Mouse (Mus musculus) G1E (cell line): Measurements from ENCODE around the gene Tbx10. TPM values are rescaled to one million over a fixed set of nuclear protein-coding genes. Genes with fewer than 3 reads are reported as not detected.

Experiments
- ATAC-seq: 2 replicates; pipeline ENCODE4 v1.8.0; 2016; ENCODE audit warnings: mild to moderate bottlenecking; ENCODE audit not compliant: insufficient number of reproducible peaks, poor library complexity, low FRiP score, severe bottlenecking; ENCODE audit errors: extremely low read depth
- DNase-seq: peaks from one replicate; pipeline ENCODE4 v3.0.0; 2012; ENCODE audit warnings: low spot score
- H3K27me3 ChIP-seq: 2 replicates; pipeline ENCODE4 v1.6.1; 2012; ENCODE audit warnings: mild to moderate bottlenecking, low read length, inconsistent platforms; ENCODE audit not compliant: insufficient read depth
- H3K36me3 ChIP-seq: replicated peaks from 2 replicates; pipeline ENCODE3; 2012; ENCODE audit warnings: mild to moderate bottlenecking, inconsistent platforms
- H3K4me1 ChIP-seq: 2 replicates; pipeline ENCODE4 v1.6.1; 2012; ENCODE audit warnings: low read depth, low read length, inconsistent platforms, mixed read lengths; ENCODE audit not compliant: insufficient read depth
- H3K4me3 ChIP-seq: 2 replicates; pipeline ENCODE4 v1.5.1; 2012; ENCODE audit warnings: low read depth, mild to moderate bottlenecking, inconsistent platforms, low read length, moderate library complexity, mixed read lengths
- H3K9me3 ChIP-seq: replicated peaks from 2 replicates; pipeline ENCODE4 v1.6.1; 2012; ENCODE audit warnings: inconsistent platforms
- CTCF ChIP-seq: IDR thresholded peaks from 2 replicates; pipeline ENCODE4 v1.5.1; 2012; ENCODE audit warnings: low read depth, low read length, inconsistent platforms, mixed read lengths
- GATA1 ChIP-seq: IDR thresholded peaks from 2 replicates; pipeline ENCODE4 v1.6.1; 2012; ENCODE audit warnings: borderline replicate concordance, low read length, inconsistent platforms, mixed read lengths
- GATA2 ChIP-seq: IDR thresholded peaks from 2 replicates; pipeline ENCODE4 v1.6.1; 2012; ENCODE audit warnings: low read depth, low read length, inconsistent platforms, borderline replicate concordance
- POLR2AphosphoS5 ChIP-seq: IDR thresholded peaks from 2 replicates; pipeline ENCODE4 v1.6.1; 2012; ENCODE audit warnings: low read depth, low read length, inconsistent platforms; ENCODE audit not compliant: insufficient replicate concordance
- TAL1 ChIP-seq: conservative IDR thresholded peaks from 2 replicates; pipeline ENCODE4 v1.6.1; 2012; ENCODE audit warnings: low read depth, low read length, inconsistent platforms, mixed read lengths
- polyA plus RNA-seq: library from polyadenylated mRNA; stranded (reverse); fragments of >175 nt; gene quantifications from 2 replicates; pipeline ENCODE4 v1.2.3, GENCODE M21; 2012
- total RNA-seq, 2 experiments: library from RNA; stranded (forward) in 1 of 2; stranded (reverse) in 1 of 2; fragments of 200-1000 nt in 1 of 2; fragments of >200 nt in 1 of 2; fragmentation: Nextera tagmentation in 1 of 2; gene quantifications; 2 replicates each; pipeline ENCODE4 v1.2.3; 2014 to 2017

Gene Tbx10
- total and polyA plus RNA-seq, 3 experiments = not detected

GRCm38 (mm10) chr19:3994932-3995331 is 2.4 kb downstream of the Tbx10 start:
- no peaks in the 10 kb centered on the region for H3K9me3 ChIP-seq
- ATAC-seq (no peak), DNase-seq (no peak)
- peaks cover 12% of the 10 kb centered on the region for H3K4me1 ChIP-seq
- no peak overlapping the region for H3K4me3 ChIP-seq
- TF ChIP-seq TAL1 (no peak), GATA1 (no peak), GATA2 (no peak), POLR2AphosphoS5 (no peak)
- H3K36me3 ChIP-seq = no peaks in the 10 kb centered on the region
- H3K27me3 ChIP-seq = peaks cover 71% of the 10 kb centered on the region

GRCm38 (mm10) chr19:3995505-3995904 is 3.0 kb downstream of the Tbx10 start:
- no peak for ATAC-seq
- H3K9me3 ChIP-seq = no peaks in the 10 kb centered on the region
- DNase-seq = no peak
- peaks cover 12% of the 10 kb centered on the region for H3K4me1 ChIP-seq
- TF ChIP-seq GATA2 (no peak), CTCF (no peak), GATA1 (no peak), POLR2AphosphoS5 (no peak), TAL1 (no peak)
- no peak overlapping the region for H3K4me3 ChIP-seq
- H3K27me3 ChIP-seq = peaks cover 71% of the 10 kb centered on the region
- no peaks in the 10 kb centered on the region for H3K36me3 ChIP-seq

- H3K9me3 ChIP-seq = no peaks in the 10 kb centered on the region
- H3K4me1 ChIP-seq = peaks cover 16% of the 10 kb centered on the region
- DNase-seq (no peak), ATAC-seq (no peak)
- peaks cover 65% of the 10 kb centered on the region for H3K27me3 ChIP-seq
- H3K36me3 ChIP-seq = no peaks in the 10 kb centered on the region
- no peak overlapping the region for H3K4me3 ChIP-seq
- TF ChIP-seq POLR2AphosphoS5 = no peak
- TF ChIP-seq CTCF = no peak
- TF ChIP-seq GATA2 = no peak
- no peak for TF ChIP-seq GATA1
- TF ChIP-seq TAL1 = no peak
Observed at GRCm38 (mm10) chr19:3996106-3996505, 3.6 kb downstream of the Tbx10 start.

- H3K36me3 ChIP-seq = peaks cover 4% of the 10 kb centered on the region
- no peak for TF ChIP-seq CTCF
- no peak for TF ChIP-seq GATA2
- TF ChIP-seq GATA1 = no peak
- TF ChIP-seq POLR2AphosphoS5 = no peak
- TF ChIP-seq TAL1 = no peak
- peaks cover 23% of the 10 kb centered on the region for H3K4me1 ChIP-seq
- H3K27me3 ChIP-seq = peaks cover 62% of the 10 kb centered on the region
- ATAC-seq = no peak
- H3K9me3 ChIP-seq = no peaks in the 10 kb centered on the region
- DNase-seq = no peak
- H3K4me3 ChIP-seq = no peak overlapping the region
Observed at GRCm38 (mm10) chr19:3996747-3997146, 4.2 kb downstream of the Tbx10 start.

GRCm38 (mm10) chr19:3997231-3997630 is 4.7 kb downstream of the Tbx10 start:
- DNase-seq (no peak), ATAC-seq (no peak)
- TF ChIP-seq GATA2 (no peak), POLR2AphosphoS5 (no peak), GATA1 (no peak), CTCF (no peak), TAL1 (no peak)
- Histone ChIP-seq H3K9me3 (no peaks in the 10 kb centered on the region), H3K4me1 (peaks cover 28% of the 10 kb centered on the region), H3K27me3 (peaks cover 57% of the 10 kb centered on the region), H3K36me3 (peaks cover 9% of the 10 kb centered on the region), H3K4me3 (no peak overlapping the region)

GRCm38 (mm10) chr19:3998335-3998734 is 5.8 kb downstream of the Tbx10 start:
- Histone ChIP-seq H3K4me1 (peaks cover 32% of the 10 kb centered on the region), H3K27me3 (peaks cover 47% of the 10 kb centered on the region), H3K4me3 (no peak overlapping the region), H3K9me3 (no peaks in the 10 kb centered on the region), H3K36me3 (peaks cover 19% of the 10 kb centered on the region)
- DNase-seq (no peak), ATAC-seq (no peak)
- TF ChIP-seq GATA1 (no peak), TAL1 (no peak)
